Mouse (Mus musculus): ENCODE data around the gene Stradb. TPM values are rescaled to one million over a fixed set of nuclear protein-coding genes. Genes with fewer than 3 reads are reported as not detected.

The Stradb gene
- polyA plus RNA-seq (2014; fragmentation: Illumina TruSeq; extraction: RNeasy Lipid Tissue Mini Kit (QIAGEN cat#74804); ENCODE audit: low read depth, low replicate concordance): 49.3 TPM

DNA sequence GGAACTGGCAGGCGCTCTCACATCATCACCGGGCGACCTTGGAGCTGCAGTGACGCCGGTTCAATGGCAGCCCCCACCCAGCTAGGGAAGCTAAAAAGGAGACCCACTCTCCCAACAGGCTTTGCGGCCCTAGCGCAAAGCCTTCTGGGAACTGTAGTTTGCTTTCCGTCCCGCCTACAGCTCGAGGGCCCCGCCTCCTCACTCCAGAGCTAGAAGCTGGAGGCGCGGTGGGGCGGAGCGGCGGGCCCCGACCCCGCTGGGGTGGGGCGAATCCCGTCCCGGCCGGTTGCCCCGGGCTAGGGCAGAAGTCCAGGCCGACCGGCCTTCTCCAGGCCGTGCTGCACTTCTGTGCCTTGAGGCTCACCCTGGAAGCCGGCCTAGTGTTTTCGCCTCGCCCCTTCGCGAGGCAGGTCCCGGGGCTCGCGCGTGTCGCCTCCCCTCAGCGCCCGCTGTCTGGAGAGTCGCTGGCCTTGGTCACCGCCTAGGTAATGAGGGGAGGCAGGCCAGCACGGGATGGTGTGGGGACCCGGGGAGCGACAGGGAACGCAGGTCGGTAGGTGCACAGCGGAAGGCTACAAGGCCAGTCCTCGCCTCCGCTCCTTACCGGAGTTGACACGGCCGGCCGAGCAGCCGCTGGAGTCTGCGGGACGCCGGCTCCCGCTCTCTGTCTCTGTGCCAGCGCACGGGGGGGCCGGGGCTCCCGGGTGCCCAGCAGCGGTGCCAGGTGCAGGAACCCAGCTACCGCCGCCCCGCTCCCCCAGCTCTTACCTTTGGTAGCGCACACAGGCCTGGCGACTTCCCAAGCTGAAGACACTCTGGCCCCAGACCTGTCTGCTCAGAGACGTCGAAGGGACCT is at the start of gene Stradb, which contains the start of gene Trak2:
Gene Stradb (plus strand): TSS at position 157 of the 856 bp plus-strand sequence.
Gene Trak2 (minus strand): TSS at position 65 of the 856 bp plus-strand sequence.

Other genes with a start within 250 kb of the Stradb start
- gene Casp8, start 178.1 kb upstream of the Stradb start, polyA plus RNA-seq (2014; fragmentation: Illumina TruSeq; extraction: RNeasy Lipid Tissue Mini Kit (QIAGEN cat#74804); ENCODE audit: low read depth, low replicate concordance): 48.7 TPM
- 56.0 TPM for gene Trak2, start 92 bp upstream of the Stradb start, polyA plus RNA-seq (2014; fragmentation: Illumina TruSeq; extraction: RNeasy Lipid Tissue Mini Kit (QIAGEN cat#74804); ENCODE audit: low read depth, low replicate concordance)
- gene C2cd6, start 121.4 kb downstream of the Stradb start, polyA plus RNA-seq (2014; fragmentation: Illumina TruSeq; extraction: RNeasy Lipid Tissue Mini Kit (QIAGEN cat#74804); ENCODE audit: low read depth, low replicate concordance): not detected
- gene Tmem237, start 146.9 kb downstream of the Stradb start, polyA plus RNA-seq (2014; fragmentation: Illumina TruSeq; extraction: RNeasy Lipid Tissue Mini Kit (QIAGEN cat#74804); ENCODE audit: low read depth, low replicate concordance): 23.8 TPM
- 0.23 TPM for gene Mpp4, start 189.9 kb downstream of the Stradb start, polyA plus RNA-seq (2014; fragmentation: Illumina TruSeq; extraction: RNeasy Lipid Tissue Mini Kit (QIAGEN cat#74804); ENCODE audit: low read depth, low replicate concordance)